Mouse (Mus musculus): Measurements from ENCODE around the gene Ick. TPM values are rescaled to one million over a fixed set of nuclear protein-coding genes. Genes with fewer than 3 reads are reported as not detected.
A peak's percentile ranks its signal among the peaks of the same experiment; 100 is the strongest.

Ick gene
- polyA plus RNA-seq, 1 experiment = 8.6 TPM

GRCm38 (mm10) chr9:78210821-78211220 lies 101.8 kb downstream of the Ick start:
- Histone ChIP-seq H3K79me2 (ENCODE audit: control insufficient read depth, insufficient read depth) (no peaks in the 10 kb centered on the region), H3K36me3 (ENCODE audit: control insufficient read depth, insufficient read depth) (no peaks in the 10 kb centered on the region), H3ac (ENCODE audit: control insufficient read depth, insufficient read length) (no peak overlapping the region), H3K4me2 (ENCODE audit: low read depth) (no peak overlapping the region), H3K4me3 (no peak overlapping the region), H3K27me3 (ENCODE audit: control insufficient read depth, insufficient read depth, insufficient read length) (no peaks in the 10 kb centered on the region)
- TF ChIP-seq SRF (IDR thresholded peaks at IDR 0.05; ENCODE audit: control insufficient read depth, insufficient read length, low read depth) = no peak
- no peak for TF ChIP-seq POLR2AphosphoS2 (IDR thresholded peaks at IDR 0.05; ENCODE audit: insufficient read length, low read depth)
- TF ChIP-seq REST (IDR thresholded peaks at IDR 0.05; ENCODE audit: insufficient read depth, insufficient read length) = no peak
- TF ChIP-seq MYOD1 (IDR thresholded peaks at IDR 0.05; ENCODE audit: control insufficient read depth in 1 of 3, insufficient read length in 2 of 3, low read depth in 2 of 3) = no peak
- no peak for TF ChIP-seq TCF3 (IDR thresholded peaks at IDR 0.05; ENCODE audit: insufficient read length, low read depth)
- no peak for TF ChIP-seq CEBPB (IDR thresholded peaks at IDR 0.05; ENCODE audit: insufficient read depth, poor library complexity, severe bottlenecking)
- TF ChIP-seq TCF12 (IDR thresholded peaks at IDR 0.05; ENCODE audit: insufficient read depth, poor library complexity, severe bottlenecking) = no peak
- no peak for TF ChIP-seq USF1 (IDR thresholded peaks at IDR 0.05; ENCODE audit: low read depth)
- no peak for TF ChIP-seq E2F4 (IDR thresholded peaks at IDR 0.05; ENCODE audit: insufficient read depth)
- TF ChIP-seq MYOG (IDR thresholded peaks at IDR 0.05; ENCODE audit: control insufficient read depth in 1 of 3, insufficient read depth in 1 of 3, insufficient read length in 2 of 3, low read depth in 2 of 3) = no peak
- TF ChIP-seq POLR2A (IDR thresholded peaks at IDR 0.05; ENCODE audit: insufficient read length, low read depth) = no peak
- no peak for TF ChIP-seq MAX (IDR thresholded peaks at IDR 0.05; ENCODE audit: low read depth)

- no peak overlapping the region for H3K4me2 ChIP-seq (ENCODE audit: low read depth)
- H3K27me3 ChIP-seq (ENCODE audit: control insufficient read depth, insufficient read depth, insufficient read length) = no peaks in the 10 kb centered on the region
- no peaks in the 10 kb centered on the region for H3K79me2 ChIP-seq (ENCODE audit: control insufficient read depth, insufficient read depth)
- no peak overlapping the region for H3ac ChIP-seq (ENCODE audit: control insufficient read depth, insufficient read length)
- TF ChIP-seq MYOD1 (IDR thresholded peaks at IDR 0.05; ENCODE audit: control insufficient read depth in 1 of 3, insufficient read length in 2 of 3, low read depth in 2 of 3) = no peak
- TF ChIP-seq REST (IDR thresholded peaks at IDR 0.05; ENCODE audit: insufficient read depth, insufficient read length) = no peak
- no peak for TF ChIP-seq SRF (IDR thresholded peaks at IDR 0.05; ENCODE audit: control insufficient read depth, insufficient read length, low read depth)
- TF ChIP-seq E2F4 (IDR thresholded peaks at IDR 0.05; ENCODE audit: insufficient read depth) = no peak
- TF ChIP-seq MYOG (IDR thresholded peaks at IDR 0.05; ENCODE audit: control insufficient read depth in 1 of 3, insufficient read depth in 1 of 3, insufficient read length in 2 of 3, low read depth in 2 of 3) = no peak
- no peak for TF ChIP-seq TCF3 (IDR thresholded peaks at IDR 0.05; ENCODE audit: insufficient read length, low read depth)
- no peak for TF ChIP-seq POLR2AphosphoS2 (IDR thresholded peaks at IDR 0.05; ENCODE audit: insufficient read length, low read depth)
- H3K4me3 ChIP-seq = no peak overlapping the region
- H3K36me3 ChIP-seq (ENCODE audit: control insufficient read depth, insufficient read depth) = no peaks in the 10 kb centered on the region
These were observed 102.5 kb downstream of the Ick start for GRCm38 (mm10) chr9:78211521-78211920.

GRCm38 (mm10) chr9:78212341-78213049 lies 103.5 kb downstream of the Ick start:
- no peak for TF ChIP-seq POLR2AphosphoS2 (IDR thresholded peaks at IDR 0.05; ENCODE audit: insufficient read length, low read depth)
- no peak for TF ChIP-seq MYOD1 (IDR thresholded peaks at IDR 0.05; ENCODE audit: control insufficient read depth in 1 of 3, insufficient read length in 2 of 3, low read depth in 2 of 3)
- no peak for TF ChIP-seq TCF12 (IDR thresholded peaks at IDR 0.05; ENCODE audit: insufficient read depth, poor library complexity, severe bottlenecking)
- no peak for TF ChIP-seq TCF3 (IDR thresholded peaks at IDR 0.05; ENCODE audit: insufficient read length, low read depth)
- peak overlapping the region; percentile 58 for H3K4me2 ChIP-seq (ENCODE audit: low read depth)
- H3ac ChIP-seq (ENCODE audit: control insufficient read depth, insufficient read length) = no peak overlapping the region
- H3K36me3 ChIP-seq (ENCODE audit: control insufficient read depth, insufficient read depth) = no peaks in the 10 kb centered on the region
- no peaks in the 10 kb centered on the region for H3K79me2 ChIP-seq (ENCODE audit: control insufficient read depth, insufficient read depth)
- no peaks in the 10 kb centered on the region for H3K27me3 ChIP-seq (ENCODE audit: control insufficient read depth, insufficient read depth, insufficient read length)
- H3K4me3 ChIP-seq = no peak overlapping the region

GRCm38 (mm10) chr9:78217074-78217473 lies 108.1 kb downstream of the Ick start:
- no peak for TF ChIP-seq E2F4 (IDR thresholded peaks at IDR 0.05; ENCODE audit: insufficient read depth)
- TF ChIP-seq POLR2AphosphoS2 (IDR thresholded peaks at IDR 0.05; ENCODE audit: insufficient read length, low read depth) = no peak
- no peak for TF ChIP-seq MYOD1 (IDR thresholded peaks at IDR 0.05; ENCODE audit: control insufficient read depth in 1 of 3, insufficient read length in 2 of 3, low read depth in 2 of 3)
- TF ChIP-seq USF1 (IDR thresholded peaks at IDR 0.05; ENCODE audit: low read depth) = no peak
- TF ChIP-seq TCF3 (IDR thresholded peaks at IDR 0.05; ENCODE audit: insufficient read length, low read depth) = no peak
- no peak for TF ChIP-seq CEBPB (IDR thresholded peaks at IDR 0.05; ENCODE audit: insufficient read depth, poor library complexity, severe bottlenecking)
- TF ChIP-seq MAX (IDR thresholded peaks at IDR 0.05; ENCODE audit: low read depth) = no peak
- no peak for TF ChIP-seq SRF (IDR thresholded peaks at IDR 0.05; ENCODE audit: control insufficient read depth, insufficient read length, low read depth)
- TF ChIP-seq POLR2A (IDR thresholded peaks at IDR 0.05; ENCODE audit: insufficient read length, low read depth) = no peak
- no peak for TF ChIP-seq REST (IDR thresholded peaks at IDR 0.05; ENCODE audit: insufficient read depth, insufficient read length)
- no peak overlapping the region for H3K4me3 ChIP-seq
- H3K4me2 ChIP-seq (ENCODE audit: low read depth) = no peak overlapping the region
- no peaks in the 10 kb centered on the region for H3K36me3 ChIP-seq (ENCODE audit: control insufficient read depth, insufficient read depth)
- H3ac ChIP-seq (ENCODE audit: control insufficient read depth, insufficient read length) = no peak overlapping the region
- H3K27me3 ChIP-seq (ENCODE audit: control insufficient read depth, insufficient read depth, insufficient read length) = no peaks in the 10 kb centered on the region
- H3K79me2 ChIP-seq (ENCODE audit: control insufficient read depth, insufficient read depth) = no peaks in the 10 kb centered on the region

Other genes with a start within 250 kb of the Ick start
- gene Elovl5, start 191.8 kb upstream of the Ick start, polyA plus RNA-seq (2012; fragmentation: generic; extraction: Trizol) = 45.1 TPM
- not detected for gene Gcm1, start 57.3 kb upstream of the Ick start, polyA plus RNA-seq (2012; fragmentation: generic; extraction: Trizol)
- 15.7 TPM for gene Fbxo9, start 127 bp upstream of the Ick start, polyA plus RNA-seq (2012; fragmentation: generic; extraction: Trizol)
- 28.1 TPM for gene Gsta4, start 73.6 kb downstream of the Ick start, polyA plus RNA-seq (2012; fragmentation: generic; extraction: Trizol)
- gene Gsta1, start 121.5 kb downstream of the Ick start, polyA plus RNA-seq (2012; fragmentation: generic; extraction: Trizol) = 0.61 TPM
- gene Gm3776, start 147.9 kb downstream of the Ick start, polyA plus RNA-seq (2012; fragmentation: generic; extraction: Trizol) = 0.07 TPM
- gene Gm10639, start 180.7 kb downstream of the Ick start, polyA plus RNA-seq (2012; fragmentation: generic; extraction: Trizol) = 0.18 TPM
- not detected for gene Omt2a, start 205.6 kb downstream of the Ick start, polyA plus RNA-seq (2012; fragmentation: generic; extraction: Trizol)
- gene Omt2b, start 218.4 kb downstream of the Ick start, polyA plus RNA-seq (2012; fragmentation: generic; extraction: Trizol) = not detected
- gene Gsta2, start 246.6 kb downstream of the Ick start, polyA plus RNA-seq (2012; fragmentation: generic; extraction: Trizol) = 0.20 TPM

All from myocyte (in vitro differentiated cells).